Mouse (Mus musculus) lung, postnatal 14 days (tissue): Measurements from ENCODE around the gene Dhx30.

ENCODE experiments used
- DNase-seq: peaks from one replicate; pipeline ENCODE4 v3.0.0; 2021

The Dhx30 gene

DNA sequence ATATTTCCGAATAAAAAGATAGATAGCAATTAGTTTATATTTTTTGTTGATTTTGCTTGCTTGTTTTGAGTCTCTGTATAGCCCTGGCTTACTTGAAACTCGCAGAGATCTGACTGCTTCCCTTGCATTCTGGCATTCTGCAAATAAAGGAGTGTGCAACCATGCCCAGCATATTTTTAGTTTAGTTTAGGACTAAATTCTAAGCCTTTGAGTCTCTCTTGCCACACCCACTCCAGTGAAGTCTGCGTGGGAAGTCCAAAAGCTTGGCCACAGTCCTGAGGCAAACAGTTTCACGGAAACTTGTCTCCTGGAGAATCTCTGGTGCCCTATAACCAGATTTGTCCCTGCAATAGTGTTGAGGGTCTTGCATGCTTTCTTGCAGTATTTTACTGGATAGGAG lies 73.3 kb downstream of the Dhx30 start:
- DNase-seq, result no peak

DNA sequence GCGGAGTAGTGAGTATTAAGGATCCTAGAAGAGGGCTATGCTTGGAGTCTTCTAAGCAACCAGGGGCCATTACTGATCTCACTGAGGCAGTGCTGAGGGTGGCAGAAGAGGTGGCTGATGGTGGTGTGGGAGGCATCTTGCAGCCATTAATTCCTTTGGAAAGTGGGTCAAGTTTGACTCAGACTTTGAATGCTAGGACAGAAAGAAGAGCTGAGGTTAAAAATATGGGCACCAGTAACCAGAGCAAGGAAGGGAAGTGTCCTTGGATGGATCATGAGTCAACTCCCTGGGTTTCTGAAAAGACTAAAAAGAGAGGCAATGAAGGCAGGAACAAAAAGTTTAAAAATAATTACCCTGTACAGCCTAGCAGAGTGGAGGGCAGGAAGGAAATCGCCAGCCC lies 79.1 kb downstream of the Dhx30 start:
- no peak for DNase-seq

DNA sequence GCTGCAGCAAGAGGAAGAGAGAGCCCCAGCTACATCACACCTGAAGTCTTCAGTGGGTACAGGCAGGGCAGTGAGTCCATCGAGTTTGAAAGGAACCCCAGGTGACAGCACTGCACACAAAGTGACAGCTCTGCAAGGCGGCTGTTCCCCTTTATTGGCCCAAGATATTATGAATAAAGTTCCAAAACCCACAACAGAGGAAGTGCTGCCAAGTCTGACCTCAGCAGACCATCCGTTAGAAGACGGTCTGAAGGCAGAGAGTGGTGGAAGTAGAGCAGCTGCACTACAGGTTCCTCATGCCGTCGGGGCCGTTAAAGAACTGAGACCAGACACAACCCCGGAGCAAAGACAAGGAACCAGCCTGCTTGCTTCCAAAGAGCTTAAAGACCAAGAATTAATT lies 79.7 kb downstream of the Dhx30 start:
- no peak for DNase-seq

DNA sequence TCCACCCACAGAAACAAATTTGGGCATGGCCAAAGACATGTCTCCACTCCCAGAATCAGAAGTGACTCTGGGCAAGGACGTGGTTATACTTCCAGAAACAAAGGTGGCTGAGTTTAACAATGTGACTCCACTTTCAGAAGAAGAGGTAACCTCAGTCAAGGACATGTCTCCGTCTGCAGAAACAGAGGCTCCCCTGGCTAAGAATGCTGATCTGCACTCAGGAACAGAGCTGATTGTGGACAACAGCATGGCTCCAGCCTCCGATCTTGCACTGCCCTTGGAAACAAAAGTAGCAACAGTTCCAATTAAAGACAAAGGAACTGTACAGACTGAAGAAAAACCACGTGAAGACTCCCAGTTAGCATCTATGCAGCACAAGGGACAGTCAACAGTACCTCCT lies 82.5 kb downstream of the Dhx30 start:
- no peak for DNase-seq
